In the genomic region with DNA sequence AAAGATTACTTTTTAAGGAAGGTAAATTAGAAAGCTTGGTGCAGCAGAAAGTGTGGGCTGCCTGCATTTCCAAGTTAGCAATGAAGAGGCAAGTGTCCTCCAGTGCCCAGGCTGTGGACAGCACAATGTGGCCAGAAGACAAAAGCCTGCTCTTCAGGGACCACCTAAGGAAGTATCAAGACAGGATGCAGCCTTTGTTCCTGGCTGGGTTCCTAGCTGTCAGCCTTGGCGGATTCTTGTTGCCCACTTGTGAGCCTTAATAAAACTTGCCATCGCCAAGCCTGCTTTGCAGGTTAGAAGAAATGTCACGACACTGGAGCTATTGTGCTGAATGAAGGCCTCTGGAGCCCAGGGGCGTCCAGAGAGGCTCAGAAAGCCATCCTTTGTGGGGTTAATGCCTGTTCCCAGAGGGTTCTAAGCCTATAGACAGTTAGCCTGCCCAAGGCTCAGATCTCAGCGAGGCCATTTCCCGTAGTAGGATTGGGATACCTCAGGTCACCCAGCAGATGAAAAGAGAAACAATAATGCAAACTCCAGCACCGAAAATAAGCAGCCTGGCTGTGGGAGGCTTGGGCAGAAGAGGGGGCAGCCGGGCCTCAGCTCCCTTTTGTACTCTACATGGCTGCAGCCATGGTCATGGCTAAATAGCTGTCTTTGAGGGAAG, we compare ENCODE assay signal across 11 mouse cellular contexts.
DNase-seq lines count a peak whose midpoint lies in the region; ATAC-seq lines count a peak whose summit lies in the region.
"Had no signal": no experiment of that assay in that cellular context is flagged by ENCODE, and none has a peak within 500 bp of the region (broad histone marks: within the 10 kb centered on the region; RNA-seq: fewer than 3 reads in every experiment).

No protein-coding gene starts in this region.

- no peaks in the 10 kb centered on the region for H3K9me3 ChIP-seq in kidney, embryonic 14.5 days (ENCODE audit: control insufficient read depth, low read length)
- no peaks in the 10 kb centered on the region for H3K9me3 ChIP-seq in embryonic facial prominence, embryonic 11.5 days (replicated peaks; ENCODE audit: control insufficient read depth, low read length)
- no peaks in the 10 kb centered on the region for H3K9me3 ChIP-seq in hindbrain, embryonic 13.5 days
- no peaks in the 10 kb centered on the region for H3K9me3 ChIP-seq in midbrain, embryonic 13.5 days
- no peaks in the 10 kb centered on the region for H3K9me3 ChIP-seq in heart, embryonic 10.5 days

- no peak overlapping the region for H3K4me3 ChIP-seq in kidney, embryonic 14.5 days (ENCODE audit: low read length)
- H3K4me3 ChIP-seq in embryonic facial prominence, embryonic 11.5 days (ENCODE audit: low read depth, low read length) = no peak overlapping the region
- no peak overlapping the region for H3K4me3 ChIP-seq in hindbrain, embryonic 13.5 days
- no peak overlapping the region for H3K4me3 ChIP-seq in midbrain, embryonic 13.5 days (replicated peaks)
- no peak overlapping the region for H3K4me3 ChIP-seq in heart, embryonic 10.5 days

- H3K4me1 ChIP-seq in kidney, embryonic 14.5 days (ENCODE audit: control insufficient read depth, insufficient read depth, low read length) = peaks cover 23% of the 10 kb centered on the region
- peaks cover 13% of the 10 kb centered on the region for H3K4me1 ChIP-seq in embryonic facial prominence, embryonic 11.5 days (ENCODE audit: control insufficient read depth, insufficient read depth, low read length)
- peaks cover 38% of the 10 kb centered on the region for H3K4me1 ChIP-seq in hindbrain, embryonic 13.5 days (replicated peaks)
- H3K4me1 ChIP-seq in midbrain, embryonic 13.5 days (replicated peaks) = peaks cover 47% of the 10 kb centered on the region
- H3K4me1 ChIP-seq in heart, embryonic 10.5 days = peaks cover 28% of the 10 kb centered on the region; the same call in 1 of the 2 replicates

- H3K36me3 ChIP-seq in kidney, embryonic 14.5 days (ENCODE audit: control insufficient read depth, insufficient read depth, low read length) = no peaks in the 10 kb centered on the region
- H3K36me3 ChIP-seq in embryonic facial prominence, embryonic 11.5 days (replicated peaks; ENCODE audit: control insufficient read depth, insufficient read depth, low read depth, low read length) = no peaks in the 10 kb centered on the region
- H3K36me3 ChIP-seq in hindbrain, embryonic 13.5 days = no peaks in the 10 kb centered on the region
- 0 out of 2 replicates have a peak, but pooled peaks cover 2% of the 10 kb centered on the region for H3K36me3 ChIP-seq in midbrain, embryonic 13.5 days
- no peaks in the 10 kb centered on the region for H3K36me3 ChIP-seq in heart, embryonic 10.5 days

- H3K9ac ChIP-seq in kidney, embryonic 14.5 days (ENCODE audit: low read depth, low read length) = no peak overlapping the region
- peak overlapping the region; percentile 37 for H3K9ac ChIP-seq in embryonic facial prominence, embryonic 11.5 days (replicated peaks; ENCODE audit: low read length)
- H3K9ac ChIP-seq in hindbrain, embryonic 13.5 days = no peak overlapping the region
- 0 out of 2 replicates have a peak overlapping the region, but pooled peaks have one; percentile 10 for H3K9ac ChIP-seq in midbrain, embryonic 13.5 days (replicated peaks)

- ATAC-seq in kidney, embryonic 14.5 days (ENCODE audit: low FRiP score, low TSS enrichment) = no peak
- peak; percentile 37 for ATAC-seq in embryonic facial prominence, embryonic 11.5 days (replicated peaks; ENCODE audit: insufficient number of reproducible peaks, low FRiP score, low TSS enrichment, low read depth)
- ATAC-seq in hindbrain, embryonic 13.5 days (ENCODE audit: low FRiP score) = peak; percentile 19
- peak; percentile 68 for ATAC-seq in midbrain, embryonic 13.5 days
- ATAC-seq: Patski had no signal

- peak overlapping the region; percentile 30; the same call in 1 of the 2 replicates for H3K27ac ChIP-seq in kidney, embryonic 14.5 days (ENCODE audit: low read depth, low read length)
- 0 out of 2 replicates have a peak overlapping the region, but pooled peaks have one; percentile 9 for H3K27ac ChIP-seq in embryonic facial prominence, embryonic 11.5 days (replicated peaks; ENCODE audit: low read depth, low read length)
- H3K27ac ChIP-seq in hindbrain, embryonic 13.5 days = peak overlapping the region; percentile 70
- peak overlapping the region; percentile 70 for H3K27ac ChIP-seq in midbrain, embryonic 13.5 days
- H3K27ac ChIP-seq in heart, embryonic 10.5 days = no peak overlapping the region

- no peak overlapping the region for H3K4me2 ChIP-seq in kidney, embryonic 14.5 days (replicated peaks; ENCODE audit: low read depth, low read length)
- H3K4me2 ChIP-seq in embryonic facial prominence, embryonic 11.5 days (ENCODE audit: low read depth, low read length) = no peak overlapping the region
- peak overlapping the region; percentile 22 for H3K4me2 ChIP-seq in hindbrain, embryonic 13.5 days
- peak overlapping the region; percentile 42 for H3K4me2 ChIP-seq in midbrain, embryonic 13.5 days (replicated peaks)

- WGBS in kidney, embryonic 14.5 days = 54% methylated on average over 8 of the region's 8 CpGs
- 14% methylated on average over 8 of the region's 8 CpGs for WGBS in embryonic facial prominence, embryonic 11.5 days
- 14% methylated on average over 8 of the region's 8 CpGs for WGBS in hindbrain, embryonic 13.5 days
- 5% methylated on average over 8 of the region's 8 CpGs for WGBS in midbrain, embryonic 13.5 days
- WGBS in heart, embryonic 10.5 days = 69% methylated on average over 8 of the region's 8 CpGs

- no peak for DNase-seq in kidney, postnatal 10 days
- DNase-seq in embryonic facial prominence, embryonic 11.5 days (ENCODE audit: low spot score) = peak; percentile 47
- DNase-seq in gastrocnemius, adult 8-10 months (ENCODE audit: low spot score in 2 of 2) = no peak
- no peak for DNase-seq in heart, embryonic 10.5 days (ENCODE audit: low spot score)
- DNase-seq in testis, postnatal 10 days (ENCODE audit: low spot score) = no peak
- DNase-seq: gastrocnemius, postnatal 25 days; lung, postnatal 14 days had no signal

- no peaks in the 10 kb centered on the region for H3K27me3 ChIP-seq in kidney, embryonic 14.5 days (ENCODE audit: control insufficient read depth, insufficient read depth, low read length)
- no peaks in the 10 kb centered on the region for H3K27me3 ChIP-seq in embryonic facial prominence, embryonic 11.5 days (ENCODE audit: control insufficient read depth, insufficient read depth, low read length)
- H3K27me3 ChIP-seq in hindbrain, embryonic 13.5 days = no peaks in the 10 kb centered on the region
- H3K27me3 ChIP-seq in midbrain, embryonic 13.5 days = no peaks in the 10 kb centered on the region
- peaks cover 57% of the 10 kb centered on the region for H3K27me3 ChIP-seq in heart, embryonic 10.5 days (ENCODE audit: insufficient read depth, poor library complexity, severe bottlenecking)
- H3K27me3 ChIP-seq: Patski had no signal

Comparison
In these comparisons a context has a peak if more than half of its experiments do, and no peak if none do; other contexts are left out.
1. H3K4me2 ChIP-seq: peak in hindbrain, embryonic 13.5 days (single experiment) and midbrain, embryonic 13.5 days (single experiment); none in kidney, embryonic 14.5 days (single experiment) and embryonic facial prominence, embryonic 11.5 days (single experiment).
2. H3K9ac ChIP-seq: peak in embryonic facial prominence, embryonic 11.5 days (single experiment) and midbrain, embryonic 13.5 days (single experiment); none in kidney, embryonic 14.5 days (single experiment) and hindbrain, embryonic 13.5 days (single experiment).